Mouse (Mus musculus) central nervous system, embryonic 14 days (tissue): ENCODE results near the gene Mcm9. TPM values are rescaled to one million over a fixed set of nuclear protein-coding genes. Genes with fewer than 3 reads are reported as not detected.

ENCODE experiments used
- polyA plus RNA-seq: library from polyadenylated mRNA; depleted of rRNA; stranded (reverse); fragments of >200 nt; gene quantifications from 2 replicates; pipeline ENCODE4 v1.2.3, GENCODE M21; 2012; rRNA removed

Mcm9 gene
- polyA plus RNA-seq, result 4.9 and 5.8 TPM in 2 replicates

GRCm38 (mm10) chr10:53630339-53630738 is at the start of gene Mcm9:
Mcm9 (minus strand) TSS chr10:53630439.

GRCm38 (mm10) chr10:53596677-53597120 is 33.5 kb downstream of the Mcm9 start, which contains the start of gene Asf1a:
Asf1a (plus strand) TSS chr10:53596757.

Other genes starting within 250 kb of the Mcm9 start
- gene Asf1a, start 33.7 kb downstream of the Mcm9 start, polyA plus RNA-seq, result 52.3 and 68.6 TPM in 2 replicates
- 17.2 and 17.9 TPM in 2 replicates for gene Fam184a, start 120.7 kb upstream of the Mcm9 start, polyA plus RNA-seq